In genomic region chr13:43191741-43192192, GRCm38 (mm10) we compare ENCODE assay signal across 8 mouse cellular contexts. TPM values are rescaled to one million over a fixed set of nuclear protein-coding genes. Genes with fewer than 3 reads are reported as not detected.
DNase-seq lines count a peak whose midpoint lies in the region; ATAC-seq and TF ChIP-seq lines count a peak whose summit lies in the region.

No protein-coding gene starts in this region.

- no peak for DNase-seq in kidney, postnatal 10 days
- DNase-seq in embryo, embryonic 10 days (ENCODE audit: low spot score): peak; percentile 50
- peak; percentile 68 to 77 for DNase-seq in heart, postnatal 10 days
- DNase-seq in liver, adult 2 months (ENCODE audit: extremely low read depth, low read depth, low spot score): no peak
- DNase-seq in urinary bladder, postnatal 14 days (ENCODE audit: low spot score): no peak
- no peak for DNase-seq in gastrocnemius, postnatal 10 days

- no peaks in the 10 kb centered on the region for H3K36me3 ChIP-seq in kidney, embryonic 15.5 days
- no peaks in the 10 kb centered on the region for H3K36me3 ChIP-seq in liver, adult 2 months (ENCODE audit: control insufficient read depth, insufficient read depth, low read length)

- 1% methylated on average over 14 of the region's 14 CpGs for WGBS in kidney, embryonic 15.5 days
- 9% methylated on average over 14 of the region's 14 CpGs for WGBS in liver, adult 2 months

- no peak overlapping the region for H3K9ac ChIP-seq in kidney, embryonic 15.5 days
- H3K9ac ChIP-seq in liver, adult 2 months (ENCODE audit: low read depth, low read length): 0 out of 2 replicates have a peak overlapping the region, but pooled peaks have one; percentile 42

- no peak overlapping the region for H3K27ac ChIP-seq in kidney, embryonic 15.5 days
- no peak overlapping the region for H3K27ac ChIP-seq in liver, adult 2 months (replicated peaks; ENCODE audit: insufficient read depth, low read depth, low read length)

- TF ChIP-seq CTCF in liver, adult 2 months (IDR thresholded peaks at IDR 0.05; ENCODE audit: low read depth, low read length): no peak

- peak overlapping the region; percentile 28 for H3K4me3 ChIP-seq in kidney, embryonic 15.5 days (replicated peaks)
- H3K4me3 ChIP-seq in liver, adult 2 months (ENCODE audit: insufficient read depth, low read depth, low read length): no peak overlapping the region

- ATAC-seq in kidney, embryonic 15.5 days (replicated peaks; ENCODE audit: low FRiP score): 0 out of 2 replicates have a peak, but pooled peaks have one; percentile 49
- peak; percentile 45; the same call in 1 of the 2 replicates for ATAC-seq in monocyte, adult 5-6 weeks (replicated peaks; ENCODE audit: insufficient number of reproducible peaks, low FRiP score, low TSS enrichment, poor library complexity, severe bottlenecking)

- H3K9me3 ChIP-seq in kidney, embryonic 15.5 days (replicated peaks): no peaks in the 10 kb centered on the region

- H3K27me3 ChIP-seq in kidney, embryonic 15.5 days: no peaks in the 10 kb centered on the region
- no peaks in the 10 kb centered on the region for H3K27me3 ChIP-seq in liver, adult 2 months (ENCODE audit: control insufficient read depth, insufficient read depth, low read length)

- no peaks in the 10 kb centered on the region for H3K79me2 ChIP-seq in liver, adult 2 months (ENCODE audit: control insufficient read depth, insufficient read depth, low read length)

- intact Hi-C loops in heart, postnatal 10 days (cut with DNase I): no loop called here

- no peak for TF ChIP-seq POLR2A in liver, adult 2 months (IDR thresholded peaks at IDR 0.05; ENCODE audit: extremely low read depth, insufficient read depth, low read length)

- H3K4me2 ChIP-seq in kidney, embryonic 15.5 days: peak overlapping the region; percentile 52

- H3K4me1 ChIP-seq in kidney, embryonic 15.5 days: peaks cover 12% of the 10 kb centered on the region
- H3K4me1 ChIP-seq in liver, adult 2 months (ENCODE audit: control insufficient read depth, insufficient read depth, low read length): peaks cover 3% of the 10 kb centered on the region; the same call in 1 of the 2 replicates

RNA-seq across cellular contexts. Expression of gene Tbc1d7, which starts 20.5 kb away (rescaled TPM):
- 51.6 and 54.7 TPM in 2 replicates for polyA plus RNA-seq in kidney, embryonic 15.5 days (2015; fragmentation: Nextera tagmentation; extraction: Ambion mirVana)
- 10 to 100 TPM; 41.8 to 42.2 TPM for total RNA-seq in heart, postnatal 10 days (2021)
- 6.2 and 7.2 TPM in 2 replicates for total RNA-seq in liver, adult 2 months (2014; rRNA removed)
- polyA plus RNA-seq in liver, adult 2 months (2012; rRNA removed): 14.9 and 18.0 TPM in 2 replicates
- 4.5 to 5.2 TPM in 2 of 3 replicates, not detected in the other for total RNA-seq in monocyte, adult 5-6 weeks (2017)
- total RNA-seq in gastrocnemius, postnatal 10 days (2021): 10 to 100 TPM; 26.8 to 28.3 TPM

Comparison
In these comparisons a context has a peak if more than half of its experiments do, and no peak if none do; other contexts are left out.
1. DNase-seq: peak in embryo, embryonic 10 days (single experiment) and heart, postnatal 10 days (2 of 2); none in kidney, postnatal 10 days (single experiment), liver, adult 2 months (single experiment), urinary bladder, postnatal 14 days (single experiment) and gastrocnemius, postnatal 10 days (single experiment).